Mouse (Mus musculus): Measurements from ENCODE around the gene Supt5.

- TF ChIP-seq GATA1 (IDR thresholded peaks at IDR 0.05; ENCODE audit: low read length) = no peak
- TF ChIP-seq TAL1 (IDR thresholded peaks at IDR 0.05; ENCODE audit: low read length) = no peak
Observed at GRCm38 (mm10) chr7:28374647-28375046, 36.1 kb upstream of the Supt5 start.

Data from erythroblast, embryonic 14.5 days (primary cell).